Comparison of ENCODE assay signal across 8 mouse cellular contexts in genomic region chr8:26352541-26353010, GRCm38 (mm10).
DNase-seq lines count a peak whose midpoint lies in the region; ATAC-seq and TF ChIP-seq lines count a peak whose summit lies in the region.

No protein-coding gene starts in this region.

- TF ChIP-seq CTCF in forebrain, postnatal 0 days (IDR thresholded peaks at IDR 0.05; ENCODE audit: low read depth), result no peak

- no peak for ATAC-seq in midbrain, embryonic 13.5 days
- ATAC-seq in forebrain, postnatal 0 days, result no peak
- ATAC-seq in neural tube, embryonic 12.5 days (ENCODE audit: low FRiP score, low read depth), result 0 out of 2 replicates have a peak, but pooled peaks have one; percentile 22

- H3K4me2 ChIP-seq in midbrain, embryonic 13.5 days (replicated peaks), result peak overlapping the region; percentile 39; the same call in 1 of the 2 replicates
- H3K4me2 ChIP-seq in forebrain, postnatal 0 days (ENCODE audit: low read depth), result peak overlapping the region; percentile 48
- H3K4me2 ChIP-seq in neural tube, embryonic 12.5 days (replicated peaks), result peak overlapping the region; percentile 57

- H3K4me1 ChIP-seq in midbrain, embryonic 13.5 days (replicated peaks), result 0 out of 2 replicates have a peak, but pooled peaks cover 9% of the 10 kb centered on the region
- H3K4me1 ChIP-seq in midbrain, embryonic 10.5 days, result peaks cover 14% of the 10 kb centered on the region; the same call in 1 of the 2 replicates
- peaks cover 6% of the 10 kb centered on the region; the same call in 1 of the 2 replicates for H3K4me1 ChIP-seq in forebrain, postnatal 0 days (ENCODE audit: insufficient read depth)
- H3K4me1 ChIP-seq in limb, embryonic 10.5 days, result peaks cover 53% of the 10 kb centered on the region
- H3K4me1 ChIP-seq in neural tube, embryonic 12.5 days, result peaks cover 34% of the 10 kb centered on the region

- H3K4me3 ChIP-seq in midbrain, embryonic 13.5 days (replicated peaks), result no peak overlapping the region
- no peak overlapping the region for H3K4me3 ChIP-seq in midbrain, embryonic 10.5 days
- peak overlapping the region; percentile 11; the same call in 1 of the 2 replicates for H3K4me3 ChIP-seq in forebrain, postnatal 0 days (ENCODE audit: low read depth, low read length)
- H3K4me3 ChIP-seq in limb, embryonic 10.5 days, result peak overlapping the region; percentile 47
- no peak overlapping the region; the same call in 1 of the 2 replicates for H3K4me3 ChIP-seq in neural tube, embryonic 12.5 days

- H3K36me3 ChIP-seq in midbrain, embryonic 13.5 days, result no peaks in the 10 kb centered on the region
- no peaks in the 10 kb centered on the region for H3K36me3 ChIP-seq in midbrain, embryonic 10.5 days
- H3K36me3 ChIP-seq in forebrain, postnatal 0 days (ENCODE audit: insufficient read depth), result no peaks in the 10 kb centered on the region
- no peaks in the 10 kb centered on the region for H3K36me3 ChIP-seq in limb, embryonic 10.5 days
- no peaks in the 10 kb centered on the region for H3K36me3 ChIP-seq in neural tube, embryonic 12.5 days

- no peaks in the 10 kb centered on the region for H3K9me3 ChIP-seq in midbrain, embryonic 13.5 days
- no peaks in the 10 kb centered on the region for H3K9me3 ChIP-seq in midbrain, embryonic 10.5 days (replicated peaks)
- no peaks in the 10 kb centered on the region for H3K9me3 ChIP-seq in forebrain, postnatal 0 days (ENCODE audit: low read length)
- H3K9me3 ChIP-seq in limb, embryonic 10.5 days (replicated peaks), result no peaks in the 10 kb centered on the region
- no peaks in the 10 kb centered on the region for H3K9me3 ChIP-seq in neural tube, embryonic 12.5 days

- WGBS in midbrain, embryonic 13.5 days, result 76% methylated on average over 9 of the region's 9 CpGs
- 77% methylated on average over 9 of the region's 9 CpGs for WGBS in midbrain, embryonic 10.5 days
- WGBS in forebrain, postnatal 0 days, result 55% methylated on average over 9 of the region's 9 CpGs
- WGBS in limb, embryonic 10.5 days, result 19% methylated on average over 9 of the region's 9 CpGs
- WGBS in neural tube, embryonic 12.5 days, result 45% methylated on average over 9 of the region's 9 CpGs

- H3K27ac ChIP-seq in midbrain, embryonic 13.5 days, result no peak overlapping the region
- no peak overlapping the region for H3K27ac ChIP-seq in midbrain, embryonic 10.5 days (replicated peaks)
- H3K27ac ChIP-seq in forebrain, postnatal 0 days (ENCODE audit: low read depth, low read length), result no peak overlapping the region
- peak overlapping the region; percentile 73 for H3K27ac ChIP-seq in limb, embryonic 10.5 days
- H3K27ac ChIP-seq in neural tube, embryonic 12.5 days, result no peak overlapping the region

- DNase-seq in midbrain, embryonic 10.5 days (ENCODE audit: low spot score), result no peak
- no peak for DNase-seq in forebrain, postnatal 0 days
- peak; percentile 84 for DNase-seq in heart, postnatal 4 days
- peak; percentile 56 for DNase-seq in limb, embryonic 10.5 days (ENCODE audit: low spot score)
- no peak for DNase-seq in thymus, postnatal 36 days
- no peak for DNase-seq in left cerebral cortex, adult 18-20 months (ENCODE audit: low spot score in 2 of 2)

- no peak overlapping the region for H3K9ac ChIP-seq in midbrain, embryonic 13.5 days (replicated peaks)
- no peak overlapping the region for H3K9ac ChIP-seq in forebrain, postnatal 0 days
- H3K9ac ChIP-seq in neural tube, embryonic 12.5 days, result no peak overlapping the region

- H3K27me3 ChIP-seq in midbrain, embryonic 13.5 days, result no peaks in the 10 kb centered on the region
- no peaks in the 10 kb centered on the region for H3K27me3 ChIP-seq in midbrain, embryonic 10.5 days (ENCODE audit: low read depth, poor library complexity, severe bottlenecking)
- no peaks in the 10 kb centered on the region; the same call in 1 of the 2 replicates for H3K27me3 ChIP-seq in forebrain, postnatal 0 days (ENCODE audit: insufficient read depth, low read length)
- peaks cover 26% of the 10 kb centered on the region; the same call in 1 of the 2 replicates for H3K27me3 ChIP-seq in limb, embryonic 10.5 days (ENCODE audit: low read depth, poor library complexity, severe bottlenecking)
- no peaks in the 10 kb centered on the region for H3K27me3 ChIP-seq in neural tube, embryonic 12.5 days (replicated peaks)

Comparison
In these comparisons a context has a peak if more than half of its experiments do, and no peak if none do; other contexts are left out.
1. H3K4me3 ChIP-seq: peak in forebrain, postnatal 0 days (single experiment) and limb, embryonic 10.5 days (single experiment); none in midbrain, embryonic 13.5 days (single experiment), midbrain, embryonic 10.5 days (single experiment) and neural tube, embryonic 12.5 days (single experiment).
2. DNase-seq: peak in heart, postnatal 4 days (single experiment) and limb, embryonic 10.5 days (single experiment); none in midbrain, embryonic 10.5 days (single experiment), forebrain, postnatal 0 days (single experiment), thymus, postnatal 36 days (0 of 2) and left cerebral cortex, adult 18-20 months (0 of 2).
3. Peak in every context shown above with its lines, with median percentiles within 50 percentile points of each other: H3K4me2 ChIP-seq.